Mouse (Mus musculus) urinary bladder, postnatal 10 days (tissue): ENCODE data around the gene Cdc42ep4.
A peak's percentile ranks its signal among the peaks of the same experiment; 100 is the strongest.

Source experiments
- DNase-seq: peaks from one replicate; pipeline ENCODE4 v3.0.0; 2022; ENCODE audit warnings: low spot score

The Cdc42ep4 gene

DNA sequence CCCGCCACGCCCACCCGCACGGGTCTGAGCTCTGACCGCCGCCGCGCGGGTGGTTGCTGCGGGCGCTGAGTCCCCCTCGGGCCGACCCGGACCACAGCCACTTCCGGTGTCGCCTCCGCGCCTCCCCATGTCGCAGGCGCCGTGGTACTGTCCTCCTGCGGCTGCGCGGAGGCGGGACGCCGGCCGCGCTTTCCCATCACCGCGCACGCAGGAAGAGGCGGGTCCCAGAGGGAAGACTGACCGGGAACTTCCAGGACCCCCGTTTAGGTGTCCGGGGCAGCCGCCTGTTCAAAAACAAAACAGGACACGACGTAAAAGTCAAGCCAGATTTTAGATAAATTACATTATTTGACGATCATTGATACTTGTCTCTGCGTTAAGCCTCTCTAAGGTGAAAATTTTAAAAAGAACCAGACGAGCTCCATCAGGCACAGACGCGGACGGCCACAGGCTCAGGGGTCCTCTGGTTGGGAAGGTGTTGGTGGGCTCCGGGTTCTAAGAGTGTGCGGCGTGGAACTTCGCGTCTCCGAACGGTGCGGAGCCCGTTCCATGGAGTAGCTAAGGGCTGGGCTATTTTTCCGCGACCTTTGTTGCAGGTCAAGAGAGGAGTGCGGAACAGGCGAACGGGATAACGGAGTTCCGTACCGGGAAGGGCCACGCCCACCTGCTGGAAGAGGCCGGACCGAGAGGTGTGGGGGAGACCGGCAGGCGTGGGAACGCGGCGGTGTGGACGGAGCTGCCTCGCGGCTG, 67.5 kb downstream of the Cdc42ep4 start, which contains the start of the genes Fam104a and D11Wsu47e:
TSS of gene Fam104a (minus strand) at position 199 of the 750 bp plus-strand sequence.
TSS of gene D11Wsu47e (plus strand) at position 456 of the 750 bp plus-strand sequence.
- peak; percentile 75 for DNase-seq

DNA sequence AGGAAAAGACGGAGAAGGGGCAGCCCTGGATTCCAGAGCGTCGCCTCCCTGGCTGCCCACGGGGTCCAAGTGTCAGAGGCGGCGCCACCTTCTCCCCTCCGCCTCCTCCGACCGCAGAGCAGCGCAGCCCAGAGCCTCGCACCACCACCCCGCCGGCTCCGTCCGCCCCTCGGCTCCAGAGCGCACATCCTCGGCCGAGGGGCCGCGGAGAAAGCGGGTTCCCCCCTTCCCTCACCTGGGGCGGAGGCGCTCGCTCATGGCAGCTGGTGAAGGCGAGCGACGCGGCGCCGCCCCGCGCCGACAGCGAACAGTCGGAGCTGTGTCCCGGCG, 68.1 kb downstream of the Cdc42ep4 start:
- DNase-seq: no peak

- DNase-seq: no peak
These were observed 68.6 kb downstream of the Cdc42ep4 start for GRCm38 (mm10) chr11:113682897-113683626.

DNA sequence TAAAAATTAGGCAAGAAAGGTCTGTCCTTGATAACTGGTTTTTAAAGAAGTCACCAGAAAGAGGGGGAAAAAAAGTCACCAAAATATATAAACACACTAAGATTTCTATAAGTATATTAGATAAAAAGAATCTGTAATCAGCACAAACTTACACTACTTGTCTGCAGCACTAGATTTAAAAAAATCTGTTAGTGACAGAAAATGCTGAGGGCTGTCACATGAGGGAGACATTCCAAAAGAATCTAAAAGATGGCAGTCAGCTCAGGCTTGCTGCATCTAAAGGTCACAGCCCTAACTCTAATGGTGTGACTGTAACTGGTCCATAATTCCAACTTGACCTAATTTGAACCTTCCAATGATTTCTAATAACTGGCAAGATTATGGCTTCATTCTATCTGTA, 69.7 kb downstream of the Cdc42ep4 start:
- no peak for DNase-seq

GRCm38 (mm10) chr11:113680954-113681353, 70.7 kb downstream of the Cdc42ep4 start:
- no peak for DNase-seq

DNA sequence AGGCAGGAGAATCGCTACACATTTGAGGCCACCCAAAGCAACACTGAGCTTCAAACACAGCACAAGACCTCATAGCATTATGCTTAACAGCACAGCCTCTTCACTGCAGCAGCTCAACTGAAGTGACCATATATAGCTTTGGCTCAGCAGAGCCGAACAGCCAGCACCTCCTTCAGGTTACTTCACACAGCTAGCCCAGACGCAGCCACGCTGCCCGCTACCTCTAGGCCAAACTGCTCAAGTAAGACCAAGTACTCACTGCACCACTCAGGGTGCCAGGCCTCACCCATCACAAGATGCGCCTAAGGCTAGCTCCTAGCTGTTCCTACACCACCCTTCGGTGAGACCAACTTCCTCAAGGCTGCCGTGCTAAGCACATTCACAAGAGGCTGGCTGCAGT, 73.3 kb downstream of the Cdc42ep4 start:
- DNase-seq: no peak

DNA sequence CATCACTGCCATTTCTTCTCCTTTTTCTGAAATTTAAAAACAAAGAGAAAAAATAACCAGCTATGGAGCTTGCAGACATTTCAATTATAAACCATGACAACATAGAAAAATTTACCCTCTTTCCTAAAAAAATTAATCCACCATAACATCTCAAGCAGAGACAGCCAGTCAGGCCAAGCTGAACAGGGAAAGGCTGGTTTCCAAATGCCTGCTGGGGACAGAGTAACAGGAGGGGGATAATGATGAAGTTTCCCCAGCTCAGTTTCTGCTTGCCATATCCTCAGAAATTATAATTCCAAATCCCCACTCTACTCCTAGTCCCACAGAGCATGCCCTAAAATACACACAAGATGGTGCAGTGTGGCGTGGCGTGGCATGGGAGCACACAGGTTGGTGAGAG, 74.3 kb downstream of the Cdc42ep4 start:
- DNase-seq: no peak
